Mouse (Mus musculus) heart, adult 2 months (tissue): Measurements from ENCODE around the gene Acsf3. TPM values are rescaled to one million over a fixed set of nuclear protein-coding genes. Genes with fewer than 3 reads are reported as not detected.
A peak's percentile ranks its signal among the peaks of the same experiment; 100 is the strongest.

Experiments used
- DNase-seq, 2 experiments: peaks; one replicate each; pipeline ENCODE4 v3.0.0; 2021
- H3K27ac ChIP-seq: fragments of 200-600 bp; 2 replicates; pipeline ENCODE4 v1.8.1; 2022
- H3K27me3 ChIP-seq: fragments of 200-500 bp; 2 replicates; pipeline ENCODE4 v1.6.1; 2012; ENCODE audit warnings: mild to moderate bottlenecking, low read length, inconsistent platforms, mixed read lengths; ENCODE audit not compliant: control insufficient read depth, insufficient read depth
- H3K36me3 ChIP-seq: fragments of 200-500 bp; 2 replicates; pipeline ENCODE4 v1.6.1; 2012; ENCODE audit warnings: low read length, inconsistent platforms; ENCODE audit not compliant: control insufficient read depth, insufficient read depth
- H3K4me1 ChIP-seq: fragments of 200-500 bp; 2 replicates; pipeline ENCODE4 v1.6.1; 2011; ENCODE audit warnings: low read length; ENCODE audit not compliant: control insufficient read depth, insufficient read depth
- H3K4me3 ChIP-seq: fragments of 200-600 bp; 2 replicates; pipeline ENCODE4 v1.8.1; 2022
- H3K79me2 ChIP-seq: fragments of 200-500 bp; replicated peaks from 2 replicates; pipeline ENCODE4 v1.6.1; 2012; ENCODE audit warnings: mild to moderate bottlenecking, inconsistent platforms, low read length, moderate library complexity, mixed read lengths; ENCODE audit not compliant: control insufficient read depth, insufficient read depth
- H3K9ac ChIP-seq: fragments of 200-500 bp; 2 replicates; pipeline ENCODE4 v1.6.1; 2012; ENCODE audit warnings: low read depth, mild to moderate bottlenecking, control low read depth, inconsistent platforms, low read length, mixed read lengths
- CTCF ChIP-seq: fragments of 200-600 bp; IDR thresholded peaks from 2 replicates; pipeline ENCODE4 v1.8.1; 2022; ENCODE audit warnings: antibody characterized with exemption, mild to moderate bottlenecking, moderate library complexity
- EP300 ChIP-seq: fragments of 200-500 bp; IDR thresholded peaks from 2 replicates; pipeline ENCODE4 v1.6.1; 2011; ENCODE audit warnings: low read depth, low read length, control low read depth; ENCODE audit not compliant: insufficient read depth
- POLR2A ChIP-seq: fragments of 200-500 bp; IDR thresholded peaks from 2 replicates; pipeline ENCODE4 v1.6.1; 2011; ENCODE audit warnings: mild to moderate bottlenecking, low read depth, low read length, control low read depth; ENCODE audit not compliant: insufficient read depth
- WGBS: fragments of 180-500 bp; shearing (Covaris S2); methylation state at CpG from one replicate; pipeline ENCODE4 v1.1.7; 2018; 5-methylcytosine and 5-hydroxymethylcytosine counted together
- intact Hi-C: fragments of 180-260 bp; cut with DNase I; formaldehyde crosslinking; loops from one replicate; pipeline ENCODE4 v1.15.1; 2025
- polyA plus RNA-seq: library from polyadenylated mRNA; depleted of rRNA; stranded (reverse); fragments of >200 nt; gene quantifications from 2 replicates; pipeline ENCODE4 v1.2.3, GENCODE M21; 2012
- total RNA-seq, 2 experiments: library from RNA; stranded (reverse); gene quantifications; 2 replicates each; pipeline ENCODE4 v1.2.3; 2021

The Acsf3 gene
- total and polyA plus RNA-seq, 3 experiments: 25.1 to 29.6 (median 25.6) TPM

DNA sequence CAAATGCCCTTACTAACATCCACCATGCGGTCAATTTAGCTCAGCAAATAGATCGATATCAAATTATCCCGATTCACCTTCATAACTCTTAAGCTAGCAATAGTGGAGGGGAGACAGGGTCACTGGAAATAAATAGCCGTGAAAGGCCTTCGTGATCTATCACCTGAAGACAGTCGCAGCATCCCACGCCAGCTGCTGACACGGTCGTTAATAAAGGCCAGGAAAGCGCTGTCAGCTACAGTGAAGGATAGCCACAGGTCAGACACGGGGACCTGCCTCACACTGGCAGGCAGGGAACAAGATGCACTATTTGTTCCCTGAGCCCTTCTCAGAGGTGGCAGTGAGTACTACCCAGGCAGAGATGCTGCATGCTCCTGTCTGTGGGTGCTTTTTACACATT lies 44.5 kb downstream of the Acsf3 start:
- Histone ChIP-seq H3K4me1 (no peaks in the 10 kb centered on the region), H3K27me3 (no peaks in the 10 kb centered on the region), H3K27ac (no peak overlapping the region), H3K9ac (no peak overlapping the region), H3K36me3 (no peaks in the 10 kb centered on the region), H3K4me3 (no peak overlapping the region), H3K79me2 (no peaks in the 10 kb centered on the region)
- intact Hi-C loops: no loop called here
- 79% methylated on average over 11 of the region's 11 CpGs for WGBS
- DNase-seq: no peak
- no peak for TF ChIP-seq CTCF
- no peak for TF ChIP-seq POLR2A
- TF ChIP-seq EP300: no peak

DNA sequence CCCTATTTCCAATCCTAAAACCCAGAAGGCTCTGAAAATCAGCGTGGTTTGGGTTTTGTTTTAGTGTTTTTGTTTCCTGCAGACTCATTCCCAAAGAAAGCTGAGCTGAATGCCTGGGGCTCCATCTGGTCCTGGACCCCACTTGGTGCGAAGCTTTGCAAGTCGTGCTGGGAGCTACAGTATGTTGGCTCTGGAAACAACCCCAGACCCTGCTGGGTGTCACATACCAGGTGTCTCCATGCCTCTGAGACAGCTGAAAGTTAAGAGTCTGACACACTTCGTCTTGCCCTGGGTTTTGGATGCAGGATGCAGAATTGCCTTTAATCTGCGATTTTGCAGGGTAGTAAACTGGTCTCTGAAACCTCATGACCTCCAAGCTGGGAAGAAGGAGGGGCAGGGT lies 49.3 kb downstream of the Acsf3 start:
- DNase-seq: no peak
- no peak overlapping the region for H3K4me3 ChIP-seq
- TF ChIP-seq CTCF: no peak
- no peak for TF ChIP-seq EP300
- TF ChIP-seq POLR2A: no peak
- no peaks in the 10 kb centered on the region for H3K36me3 ChIP-seq
- H3K27me3 ChIP-seq: no peaks in the 10 kb centered on the region
- WGBS: 42% methylated on average over 5 of the region's 5 CpGs
- no peak overlapping the region for H3K9ac ChIP-seq
- no peaks in the 10 kb centered on the region for H3K79me2 ChIP-seq
- no peaks in the 10 kb centered on the region for H3K4me1 ChIP-seq
- no peak overlapping the region for H3K27ac ChIP-seq
- intact Hi-C loops: no loop called here

DNA sequence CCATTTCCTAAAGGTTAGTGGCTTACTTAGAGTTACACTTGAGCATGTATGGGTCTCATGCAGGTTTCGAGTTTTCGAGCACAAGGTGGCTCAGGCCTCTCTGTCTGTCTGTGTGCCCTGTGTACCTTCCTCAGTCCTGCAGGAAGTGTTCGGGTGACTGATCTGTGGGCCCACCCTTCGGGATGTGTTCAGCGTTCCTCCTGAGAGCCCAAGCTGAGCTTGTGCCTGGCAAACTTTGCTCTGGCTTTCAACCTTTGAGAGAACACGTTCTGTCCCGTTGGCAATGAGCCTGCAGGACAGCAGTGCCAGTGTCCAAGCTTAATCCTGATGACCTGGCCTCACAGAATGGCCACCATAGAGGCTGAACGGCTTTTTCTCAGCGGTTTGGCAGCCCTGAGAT lies 49.7 kb downstream of the Acsf3 start:
- WGBS: 57% methylated on average over 9 of the region's 9 CpGs
- Histone ChIP-seq H3K36me3 (no peaks in the 10 kb centered on the region), H3K4me3 (no peak overlapping the region), H3K9ac (no peak overlapping the region), H3K79me2 (no peaks in the 10 kb centered on the region), H3K27me3 (no peaks in the 10 kb centered on the region), H3K4me1 (no peaks in the 10 kb centered on the region), H3K27ac (no peak overlapping the region)
- no peak for TF ChIP-seq EP300
- no peak for TF ChIP-seq POLR2A
- no peak for TF ChIP-seq CTCF
- DNase-seq: no peak
- intact Hi-C loops: no loop called here

DNA sequence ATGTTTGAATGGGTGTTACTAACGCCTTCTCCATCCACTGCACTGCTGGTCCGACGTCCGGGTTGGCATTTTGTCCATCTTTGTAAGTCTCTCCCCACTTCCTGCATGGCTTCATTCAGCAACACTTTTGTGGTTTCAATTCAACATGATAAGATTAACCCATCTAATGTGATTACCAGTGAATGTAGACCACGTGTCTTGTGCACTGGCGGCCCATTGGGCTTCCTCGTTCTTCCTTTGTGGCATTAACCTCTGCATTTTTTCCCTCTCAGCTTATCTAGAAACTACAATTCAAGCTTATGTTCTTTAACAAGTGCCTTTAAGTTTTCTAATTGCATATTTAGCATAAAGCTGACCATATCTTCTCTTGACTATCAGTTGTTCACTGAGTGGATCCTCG lies 50.1 kb downstream of the Acsf3 start:
- H3K9ac ChIP-seq: no peak overlapping the region
- TF ChIP-seq CTCF (no peak), EP300 (no peak)
- H3K27ac ChIP-seq: no peak overlapping the region
- no peaks in the 10 kb centered on the region for H3K36me3 ChIP-seq
- intact Hi-C loops: no loop called here
- no peak for DNase-seq
- no peaks in the 10 kb centered on the region for H3K79me2 ChIP-seq
- no peak overlapping the region for H3K4me3 ChIP-seq
- WGBS: 49% methylated on average over 8 of the region's 8 CpGs
- no peaks in the 10 kb centered on the region; the same call in 1 of the 2 replicates for H3K4me1 ChIP-seq
- no peaks in the 10 kb centered on the region for H3K27me3 ChIP-seq

DNA sequence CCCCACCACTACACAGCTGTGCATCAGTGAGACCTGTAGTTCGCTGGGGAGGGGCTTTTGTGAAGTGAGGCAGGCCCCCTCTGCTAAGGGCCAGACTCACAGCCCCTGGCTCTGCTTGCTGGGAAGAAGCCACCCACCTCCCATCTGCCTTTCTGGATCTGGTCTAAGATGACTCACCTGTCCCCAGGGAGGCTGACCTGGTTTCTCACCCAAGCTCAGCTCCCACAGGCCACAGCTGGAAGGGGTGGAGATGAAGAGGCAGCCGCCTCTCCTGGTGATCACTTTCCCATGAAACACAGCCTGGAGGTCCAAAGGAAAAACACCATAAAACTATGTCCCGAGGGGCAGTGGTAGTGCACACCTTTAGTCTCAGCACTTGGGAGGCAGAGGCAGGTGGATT lies 54.1 kb downstream of the Acsf3 start:
- 83% methylated on average over 3 of the region's 3 CpGs for WGBS
- H3K79me2 ChIP-seq: no peaks in the 10 kb centered on the region
- intact Hi-C loops: no loop called here

DNA sequence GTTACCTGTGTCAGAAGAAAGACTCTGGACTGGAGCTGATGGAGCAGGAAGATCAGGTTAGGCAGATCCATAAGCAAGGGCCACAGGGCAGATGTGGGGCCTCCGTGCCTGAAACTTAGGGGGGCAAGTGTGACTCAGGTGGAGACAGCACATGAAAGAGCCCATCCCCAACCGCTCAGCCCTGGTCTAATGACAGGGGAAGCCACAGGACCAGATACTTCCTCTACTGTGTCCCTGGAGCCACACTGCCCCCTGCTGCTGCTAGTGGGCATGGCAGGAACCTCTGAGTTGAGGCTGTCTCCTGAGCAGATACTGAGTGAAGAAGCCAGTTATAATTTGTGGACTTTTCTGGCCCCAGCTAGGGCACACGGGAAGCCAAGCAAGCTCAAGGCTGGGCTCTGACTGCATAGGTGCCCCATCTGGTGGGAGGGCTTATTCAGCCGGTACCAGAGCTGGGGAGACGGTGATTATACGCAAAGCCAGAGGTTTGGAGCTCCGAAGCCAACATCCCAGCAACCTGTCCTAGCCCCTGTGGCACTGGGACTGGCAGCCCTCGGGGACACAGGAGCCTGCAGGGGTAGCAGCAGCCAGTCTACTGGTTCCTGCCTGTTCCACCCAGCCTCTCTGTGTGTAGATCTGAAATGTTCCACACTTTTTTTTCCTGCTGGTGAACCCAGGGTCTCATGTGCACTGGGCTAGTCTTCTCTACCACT lies 55.2 kb downstream of the Acsf3 start:
- no peak overlapping the region for H3K9ac ChIP-seq
- H3K27ac ChIP-seq: no peak overlapping the region
- H3K4me1 ChIP-seq: no peaks in the 10 kb centered on the region; the same call in 1 of the 2 replicates
- intact Hi-C loops: loop anchor here (1.0 kb wide), 3 partner anchors 152 to 329 kb away; no protein-coding TSS in a partner anchor
- H3K79me2 ChIP-seq: no peaks in the 10 kb centered on the region
- no peaks in the 10 kb centered on the region for H3K36me3 ChIP-seq
- TF ChIP-seq POLR2A (no peak), CTCF (peak; percentile 99), EP300 (peak; percentile 98)
- no peak overlapping the region for H3K4me3 ChIP-seq
- 35% methylated on average over 8 of the region's 8 CpGs for WGBS
- H3K27me3 ChIP-seq: no peaks in the 10 kb centered on the region
- peak; percentile 88 to 95 for DNase-seq

More for the DNA sequence above, 54.1 kb downstream of the Acsf3 start:
- no peak overlapping the region for H3K9ac ChIP-seq
- H3K36me3 ChIP-seq: no peaks in the 10 kb centered on the region
- no peak overlapping the region for H3K4me3 ChIP-seq
- no peaks in the 10 kb centered on the region for H3K27me3 ChIP-seq
- no peaks in the 10 kb centered on the region; the same call in 1 of the 2 replicates for H3K4me1 ChIP-seq
- TF ChIP-seq CTCF: no peak
- TF ChIP-seq EP300: no peak
- TF ChIP-seq POLR2A: no peak
- DNase-seq: no peak
- no peak overlapping the region for H3K27ac ChIP-seq
